Mouse (Mus musculus) WW6 (cell line): Measurements from ENCODE around the gene Myct1.
A peak's percentile ranks its signal among the peaks of the same experiment; 100 is the strongest.

Experiments
- DNase-seq: peaks from one replicate; pipeline ENCODE4 v3.0.0-alpha.2; 2013; ENCODE audit warnings: low read depth, low spot score

Gene Myct1

DNA sequence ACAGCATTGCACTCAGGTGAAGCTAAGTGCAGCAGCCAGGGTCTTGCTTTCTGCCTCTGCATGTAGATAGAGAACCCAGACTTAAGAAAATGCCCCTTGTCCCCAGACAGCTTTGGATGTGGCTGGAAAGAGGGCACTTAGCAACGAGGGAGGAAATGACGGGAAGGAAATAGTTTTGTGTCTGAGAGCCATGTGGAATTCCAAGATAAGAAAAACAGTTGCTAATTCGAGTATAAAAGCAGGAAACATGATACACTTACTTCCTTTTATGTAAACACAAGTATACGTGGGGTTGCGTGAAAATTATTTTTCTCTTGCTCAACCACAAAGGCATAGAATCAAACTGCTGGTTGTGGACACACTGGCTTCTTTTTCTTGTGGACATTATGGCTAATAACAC lies at the start of gene Myct1:
Myct1 (plus strand) TSS at position 312 of the 400 bp plus-strand sequence.
- DNase-seq = no peak

DNA sequence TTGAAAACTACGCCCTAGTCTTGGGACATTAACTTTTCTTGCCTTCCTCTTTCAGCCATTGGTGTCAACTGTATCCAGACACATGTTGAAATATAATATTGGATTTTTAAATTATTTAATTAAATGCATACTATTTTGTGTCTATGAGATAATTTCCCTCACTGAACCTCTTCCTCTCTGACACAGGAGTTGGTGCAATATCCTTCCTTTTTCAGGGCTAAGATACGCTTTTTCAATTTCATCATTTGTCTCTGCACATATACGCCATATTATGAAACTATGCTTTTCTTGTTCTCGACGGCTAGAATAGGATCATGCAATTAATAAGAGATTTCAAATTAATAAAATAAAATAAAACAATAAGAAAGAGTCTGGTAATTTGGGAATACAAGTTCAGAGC lies 47.1 kb upstream of the Myct1 start:
- DNase-seq = no peak

DNA sequence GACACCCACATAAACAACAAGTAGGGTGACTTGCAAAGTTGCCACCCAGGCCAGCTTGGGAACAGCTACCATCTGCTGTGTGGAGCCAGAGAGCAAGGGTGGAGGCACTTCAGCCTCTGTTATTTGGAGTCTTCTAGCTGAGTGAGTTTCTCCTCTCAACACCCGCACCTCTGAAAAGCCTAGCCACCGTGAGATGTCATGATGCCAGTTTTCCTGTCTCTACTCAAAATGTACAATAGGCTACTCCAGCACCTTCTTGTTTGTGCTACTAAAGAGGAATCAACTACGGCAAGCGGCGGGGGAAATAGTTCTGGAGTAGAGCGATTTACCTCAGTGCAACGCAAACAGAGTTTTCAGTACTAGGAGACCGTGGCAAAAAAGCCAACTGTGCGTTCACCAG lies 45.8 kb upstream of the Myct1 start:
- no peak for DNase-seq

DNA sequence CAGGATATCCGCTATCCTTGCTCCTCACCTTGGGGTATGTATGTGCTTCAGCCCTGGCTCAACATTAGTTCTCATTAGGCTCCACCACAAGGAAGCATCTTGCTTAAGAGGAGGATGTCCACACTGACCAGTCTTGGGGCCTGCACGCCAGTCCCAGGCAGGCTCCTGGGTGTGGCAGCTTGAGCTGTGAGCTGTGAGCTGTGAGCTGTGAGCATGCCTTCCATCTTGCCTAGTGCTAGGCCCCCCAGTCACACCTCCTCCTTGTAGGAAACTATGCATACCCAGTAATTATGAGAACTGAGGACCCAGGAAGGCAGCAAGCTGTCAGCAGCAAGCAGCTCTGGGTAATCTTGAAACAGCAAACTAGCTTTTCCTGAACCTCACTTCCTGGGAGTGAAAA lies 44.9 kb upstream of the Myct1 start:
- DNase-seq = no peak

DNA sequence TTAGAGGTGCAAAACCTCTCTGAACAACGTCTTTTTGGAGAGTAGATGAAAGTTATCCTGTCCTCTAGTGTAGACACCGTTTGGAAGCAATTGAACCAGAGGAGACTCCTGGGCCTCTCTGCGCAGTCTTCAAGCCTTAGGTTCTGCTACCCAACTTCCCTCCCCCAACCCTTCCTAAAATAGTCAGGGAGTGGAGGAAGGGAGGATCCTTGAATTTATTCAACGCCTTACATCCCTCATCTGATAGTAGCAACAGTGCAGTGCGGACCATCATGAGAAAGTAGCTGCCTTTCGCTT lies 43.8 kb upstream of the Myct1 start:
- DNase-seq = no peak

DNA sequence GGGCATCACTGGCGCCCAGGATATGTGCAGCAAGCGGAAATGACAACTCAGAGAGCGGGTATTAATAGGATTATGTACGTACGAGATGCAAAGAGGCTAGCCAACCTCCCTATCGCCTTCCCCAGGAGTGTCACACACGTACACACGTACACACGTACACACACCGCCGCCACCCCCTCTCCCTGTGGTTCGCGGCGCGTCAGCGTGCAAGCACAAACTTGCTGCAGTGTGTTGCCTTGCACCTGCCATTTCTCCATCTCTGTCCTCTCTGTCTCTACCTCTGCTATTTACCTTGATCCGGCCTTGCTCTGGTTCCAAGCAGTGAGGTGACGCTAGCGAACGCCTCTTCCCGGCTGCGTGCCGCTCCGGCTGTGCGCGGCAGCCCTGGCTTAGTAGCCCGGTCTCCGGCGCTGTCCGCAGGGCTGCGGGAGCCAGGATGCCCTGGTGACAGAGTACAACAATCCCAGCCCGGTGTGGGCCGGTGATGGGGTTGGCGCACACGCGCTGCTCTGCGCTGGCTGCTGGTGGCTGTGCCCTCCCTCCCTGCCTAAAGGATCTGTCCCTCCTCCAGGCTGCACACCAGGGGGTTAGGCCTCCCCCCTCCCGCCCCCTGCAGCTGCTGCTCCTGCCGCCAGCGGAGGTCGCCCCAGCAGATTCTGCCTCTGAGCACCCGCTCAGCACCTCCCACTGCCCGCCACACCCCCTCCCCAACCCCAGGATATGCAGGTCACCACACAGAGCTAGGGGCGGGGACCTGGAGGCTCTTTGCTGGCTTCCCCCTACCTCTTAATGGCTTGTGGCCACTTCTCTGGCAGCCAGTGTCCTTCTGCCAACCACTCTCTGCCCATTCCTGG lies 43.2 kb upstream of the Myct1 start:
- DNase-seq = peak; percentile 63

DNA sequence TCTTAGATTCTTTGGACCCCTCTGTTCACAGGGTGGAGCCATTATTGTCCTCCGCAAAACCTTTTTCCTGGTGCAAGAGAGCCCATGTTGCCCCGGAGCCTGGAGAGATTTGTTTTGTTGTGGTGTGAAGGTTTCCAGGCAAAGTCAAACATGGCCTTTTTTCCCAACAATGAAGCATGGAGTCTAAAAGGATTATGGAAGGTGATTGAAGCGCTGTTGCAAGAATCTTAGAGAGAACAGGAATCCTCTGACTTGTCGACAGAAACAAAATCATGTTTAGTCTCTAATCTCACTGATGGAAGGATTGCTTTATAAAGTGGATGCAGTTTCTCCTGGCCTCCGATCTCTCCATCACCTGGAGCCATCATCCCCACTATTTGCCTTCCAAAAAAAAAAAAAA lies 42.2 kb upstream of the Myct1 start, which contains the start of gene Syne1:
Syne1 (minus strand) TSS at position 101 of the 400 bp plus-strand sequence.
- DNase-seq = no peak

DNA sequence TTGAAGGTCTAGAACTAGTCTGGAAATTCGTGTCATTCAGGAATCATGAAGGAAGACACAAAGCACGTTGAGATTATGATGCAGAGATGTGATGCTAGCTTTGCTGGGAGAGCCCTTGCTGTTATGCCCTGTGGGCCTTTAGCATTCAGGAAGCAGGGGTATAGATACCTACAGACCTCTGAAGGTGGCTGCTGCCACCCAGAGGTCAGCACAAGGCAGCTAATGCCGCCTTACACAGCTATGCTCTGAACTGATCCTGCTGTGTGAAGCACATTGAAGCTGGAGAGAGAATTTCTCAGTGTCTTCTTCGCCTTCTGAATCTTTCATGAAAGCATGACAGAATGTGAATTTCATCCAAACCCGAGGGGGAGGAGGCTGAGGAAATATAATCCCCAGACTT lies 38.6 kb upstream of the Myct1 start:
- no peak for DNase-seq

DNA sequence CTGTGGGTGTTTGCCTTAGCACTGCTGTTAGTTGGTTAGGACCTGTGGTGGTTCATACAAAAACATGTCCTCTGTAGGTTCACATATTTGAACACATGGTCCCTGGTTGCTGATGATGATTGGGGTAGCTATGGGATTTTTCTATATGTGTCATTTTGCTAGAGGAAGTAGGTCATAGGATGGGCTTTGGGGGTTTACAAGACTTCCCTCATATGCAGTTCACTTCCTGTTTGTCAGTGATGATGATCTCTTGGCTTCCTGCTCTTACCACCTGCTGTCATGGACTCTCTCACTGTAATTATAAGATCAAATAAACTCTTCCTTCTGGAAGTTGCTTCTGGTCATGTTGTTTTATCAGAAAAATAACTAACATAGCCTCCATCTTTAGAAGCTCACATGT lies 34.8 kb upstream of the Myct1 start:
- no peak for DNase-seq

DNA sequence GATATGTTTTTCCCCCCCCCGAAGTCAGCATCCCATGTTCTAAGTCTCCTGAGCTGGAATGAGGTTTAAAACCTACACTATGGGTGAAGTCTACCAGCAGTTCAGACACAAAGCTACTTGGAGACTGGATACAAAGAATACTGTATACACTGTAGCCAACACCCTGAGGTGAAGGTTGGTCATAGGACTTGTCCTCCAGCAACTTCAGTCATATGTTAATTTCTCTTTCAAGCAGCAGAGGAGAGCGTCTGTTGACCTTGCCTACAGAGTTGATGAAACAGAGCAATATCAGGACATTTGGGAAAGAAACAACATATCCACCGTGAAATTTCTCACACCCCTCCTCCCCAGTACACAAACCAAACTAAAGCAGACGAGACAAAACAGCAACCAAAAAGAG lies 33.0 kb upstream of the Myct1 start:
- DNase-seq = no peak

DNA sequence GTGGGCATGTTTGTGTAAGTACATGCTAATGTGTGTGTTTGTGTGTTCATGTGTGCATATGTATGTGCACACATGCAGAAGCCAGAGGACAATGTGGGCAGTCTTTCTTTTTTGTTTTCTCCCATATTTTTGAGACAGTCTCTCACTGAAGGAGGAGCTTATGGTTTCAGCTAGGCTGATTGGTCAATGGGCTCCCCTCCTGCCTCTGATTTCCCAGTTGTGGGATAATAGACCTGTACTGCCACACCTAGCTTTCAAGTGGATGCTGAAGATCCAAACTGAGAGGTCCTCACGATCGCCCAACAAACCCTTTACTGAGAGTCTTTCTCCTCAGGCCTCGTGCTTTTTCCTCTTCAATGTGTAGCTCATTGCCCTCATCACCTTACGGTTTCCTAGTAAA lies 31.9 kb upstream of the Myct1 start:
- no peak for DNase-seq

DNA sequence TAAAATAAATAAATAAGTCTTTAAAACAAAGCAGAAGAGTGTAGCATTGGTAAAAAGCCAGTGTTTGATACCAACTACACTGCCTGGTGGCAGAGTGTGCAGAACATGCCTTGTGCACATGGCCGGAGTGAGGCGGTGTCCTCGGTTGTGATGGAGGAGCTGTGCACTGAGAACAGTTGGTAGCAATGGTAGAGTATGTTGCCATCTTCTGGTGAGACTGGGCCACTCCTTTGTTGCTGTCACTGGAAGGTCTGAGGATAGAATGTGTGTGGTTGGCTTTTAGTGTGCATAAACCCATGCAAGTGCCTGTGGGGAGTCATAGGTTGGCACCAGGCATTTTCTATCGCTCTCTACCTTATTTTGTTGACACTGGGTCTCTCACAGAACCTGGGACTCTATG lies 24.6 kb upstream of the Myct1 start:
- DNase-seq = no peak

DNA sequence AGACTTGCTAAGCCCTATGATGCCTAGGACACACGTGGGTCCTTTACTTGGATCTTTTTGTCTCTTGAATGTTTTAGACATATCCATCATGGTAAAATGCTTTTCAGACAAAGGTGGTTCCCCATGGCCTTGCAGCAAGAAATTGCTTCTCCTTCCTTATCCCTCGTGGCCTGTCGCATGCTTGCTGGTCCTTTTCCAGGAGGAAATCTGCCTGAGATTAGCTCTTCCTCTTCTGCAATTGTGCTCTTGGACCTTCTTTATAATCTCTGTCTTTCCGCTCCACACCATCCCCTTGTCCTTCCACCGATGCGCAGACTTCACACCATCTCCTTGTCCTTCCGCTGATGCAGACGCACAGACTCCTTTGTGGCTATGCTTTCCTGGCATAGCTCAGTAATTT lies 23.5 kb upstream of the Myct1 start:
- no peak for DNase-seq

DNA sequence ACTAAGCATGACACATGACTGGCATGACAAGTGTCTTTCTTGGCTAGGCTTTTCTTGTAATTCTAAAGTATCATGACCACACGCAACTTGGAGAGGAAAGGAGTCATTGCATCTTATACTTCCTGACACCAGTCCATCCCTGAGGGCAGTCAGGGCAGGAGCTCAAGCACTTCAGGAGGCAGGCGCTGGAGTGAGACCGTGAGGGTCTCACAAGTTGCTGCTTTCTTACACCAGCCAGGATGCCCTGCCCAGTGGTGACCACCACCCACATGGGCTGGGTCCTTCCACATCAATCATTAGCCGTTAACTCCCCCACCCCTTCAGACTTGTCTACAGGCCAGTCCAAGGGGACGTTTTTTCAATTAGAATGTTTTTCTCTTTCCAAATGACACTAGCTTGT lies 22.2 kb upstream of the Myct1 start:
- DNase-seq = no peak

DNA sequence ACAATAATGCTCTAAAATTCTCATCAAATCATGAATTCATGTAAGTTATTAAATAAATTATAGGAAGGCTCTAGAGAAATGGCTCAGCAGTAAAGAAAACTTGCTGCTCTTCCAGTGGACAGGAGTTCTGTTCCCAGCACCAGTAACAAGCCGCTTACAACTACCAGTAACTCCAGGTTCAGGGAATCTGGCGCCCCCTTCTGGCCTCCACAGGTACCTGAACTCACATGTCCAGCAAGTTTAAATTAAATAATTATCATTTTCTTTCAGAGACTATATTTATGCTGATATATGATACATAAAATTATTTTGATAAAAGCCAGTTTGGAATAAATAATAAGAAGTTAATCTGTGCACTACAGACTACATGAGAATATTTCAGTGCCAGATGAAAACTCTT lies 20.2 kb upstream of the Myct1 start:
- no peak for DNase-seq

DNA sequence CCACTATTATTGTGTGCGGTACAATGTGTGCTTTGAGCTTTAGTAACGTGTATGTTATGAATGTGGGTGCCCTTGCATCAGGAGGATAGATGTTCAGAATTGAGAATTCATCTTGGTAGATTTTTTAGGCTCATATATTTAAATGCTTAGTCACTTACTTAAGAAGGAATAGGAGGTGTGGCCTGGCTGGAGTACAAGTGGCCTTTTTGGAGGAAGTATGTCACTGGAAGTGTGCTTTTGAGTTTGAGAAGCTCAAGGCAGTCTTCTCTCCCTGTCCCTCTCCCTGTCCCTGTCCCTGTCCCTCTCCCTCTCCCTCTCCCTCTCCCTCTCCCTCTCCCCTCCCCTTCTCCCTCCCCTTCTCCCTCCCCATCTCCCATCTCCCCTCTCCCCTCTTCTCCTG lies 2.5 kb upstream of the Myct1 start:
- DNase-seq = no peak

DNA sequence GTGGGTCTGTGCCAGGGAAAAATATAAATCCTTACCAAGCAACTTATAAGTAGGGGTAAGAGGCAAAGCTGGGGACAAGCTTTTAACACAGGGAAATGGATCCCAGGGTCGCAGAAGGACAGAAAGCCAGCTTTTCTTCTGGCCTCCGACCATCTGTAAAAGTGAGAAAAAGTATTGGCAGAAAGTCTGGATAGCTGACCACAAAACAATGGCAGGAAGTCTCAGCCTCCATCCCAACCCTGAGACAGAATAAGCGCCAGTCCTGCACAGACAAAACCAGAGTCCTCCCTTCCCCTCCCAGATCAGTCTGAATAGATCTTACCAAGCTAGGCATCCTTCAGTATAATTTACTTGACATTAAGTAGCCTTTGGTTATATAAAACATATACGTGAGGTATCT lies 1.6 kb upstream of the Myct1 start:
- DNase-seq = no peak

DNA sequence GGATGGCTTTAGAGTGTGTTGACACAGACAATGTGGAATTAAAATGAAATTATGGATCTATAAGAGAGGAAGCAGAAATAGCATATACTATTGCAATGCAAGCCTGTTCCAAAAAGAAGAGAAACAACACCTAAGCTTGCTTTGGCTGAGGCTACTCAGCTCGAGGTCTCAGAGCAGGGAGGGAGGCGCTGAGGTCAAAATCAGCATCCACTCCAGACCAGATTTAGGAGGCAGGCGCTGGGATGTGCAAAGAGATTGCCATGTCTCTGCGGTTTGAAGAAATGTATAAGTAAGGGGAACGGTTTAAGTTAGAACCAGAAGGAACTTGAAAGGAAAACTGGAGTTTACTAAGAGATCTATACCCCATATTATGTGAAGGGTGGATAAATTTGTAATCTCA lies 882 bp downstream of the Myct1 start:
- DNase-seq = no peak

DNA sequence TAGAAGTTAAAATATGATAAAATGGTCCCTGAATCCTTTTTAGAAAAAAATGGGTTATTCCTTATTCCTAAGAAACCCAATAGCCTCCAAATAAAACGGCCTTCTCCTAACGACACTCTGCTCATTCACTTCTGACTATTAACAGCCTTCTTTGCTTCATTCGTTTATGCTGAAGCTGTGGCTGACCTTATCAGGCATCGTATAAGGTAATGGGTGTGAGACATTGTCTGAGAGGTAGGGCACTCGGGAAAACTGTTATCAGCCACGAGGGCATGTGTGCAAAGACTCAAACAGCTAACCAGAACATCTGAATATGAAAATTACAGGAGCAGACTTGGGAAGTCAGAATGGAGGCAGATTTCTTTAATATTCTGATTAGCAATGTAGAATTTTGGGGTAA lies 3.0 kb downstream of the Myct1 start:
- no peak for DNase-seq

DNA sequence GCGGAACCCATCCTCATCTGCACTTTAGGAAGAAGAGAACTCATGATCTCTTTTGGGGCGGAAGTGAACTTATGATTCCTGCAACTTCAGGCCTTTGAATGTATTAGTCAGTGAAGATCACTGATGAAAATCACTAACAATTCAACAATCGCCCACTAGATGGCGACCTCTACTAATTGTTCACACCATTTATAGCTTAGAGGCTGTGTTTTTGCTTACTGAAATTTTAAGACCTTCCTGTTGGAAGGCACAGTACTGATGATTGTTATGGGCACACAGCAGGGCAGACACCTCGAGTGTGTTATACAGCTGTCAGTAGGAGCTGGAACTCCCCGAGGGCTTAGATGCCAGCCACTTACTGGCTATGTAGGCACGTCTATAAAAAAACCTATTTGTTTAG lies 6.5 kb downstream of the Myct1 start:
- peak; percentile 29 for DNase-seq

DNA sequence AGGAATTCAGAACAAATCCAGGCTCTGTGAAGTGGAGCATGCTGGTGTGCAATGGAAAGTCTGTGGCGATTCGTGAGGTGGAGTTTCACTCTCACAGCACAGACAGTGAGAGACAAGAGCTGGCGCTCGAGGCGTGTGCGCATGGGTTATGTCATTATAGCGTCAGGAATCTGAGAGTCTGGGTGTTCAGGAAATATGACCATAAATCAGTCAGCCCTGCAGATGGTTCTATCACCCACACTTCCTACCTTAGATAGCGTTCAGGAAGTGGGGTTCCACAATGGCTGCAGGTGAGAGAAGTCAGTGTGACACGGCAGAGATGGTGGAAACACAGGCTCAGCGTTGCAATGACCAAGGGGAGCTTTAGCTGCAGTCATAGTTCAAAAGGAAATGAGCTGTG lies 9.9 kb downstream of the Myct1 start:
- no peak for DNase-seq

DNA sequence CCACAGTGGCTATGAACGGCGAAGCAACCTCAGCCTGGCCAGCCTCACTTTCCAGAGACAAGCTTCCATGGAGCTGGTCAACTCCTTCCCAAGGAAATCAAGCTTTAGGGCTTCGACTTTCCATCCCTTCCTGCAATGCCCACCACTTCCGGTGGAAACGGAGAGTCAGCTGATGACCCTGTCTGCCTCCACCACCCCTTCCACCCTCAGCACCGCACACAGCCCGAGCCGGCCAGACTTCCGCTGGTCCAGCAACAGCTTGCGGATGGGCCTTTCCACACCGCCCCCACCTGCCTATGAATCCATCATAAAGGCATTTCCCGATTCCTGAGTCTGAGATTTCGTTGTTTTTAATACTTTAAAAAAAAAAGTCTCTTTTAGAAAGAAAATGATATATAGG lies 10.8 kb downstream of the Myct1 start:
- no peak for DNase-seq

DNA sequence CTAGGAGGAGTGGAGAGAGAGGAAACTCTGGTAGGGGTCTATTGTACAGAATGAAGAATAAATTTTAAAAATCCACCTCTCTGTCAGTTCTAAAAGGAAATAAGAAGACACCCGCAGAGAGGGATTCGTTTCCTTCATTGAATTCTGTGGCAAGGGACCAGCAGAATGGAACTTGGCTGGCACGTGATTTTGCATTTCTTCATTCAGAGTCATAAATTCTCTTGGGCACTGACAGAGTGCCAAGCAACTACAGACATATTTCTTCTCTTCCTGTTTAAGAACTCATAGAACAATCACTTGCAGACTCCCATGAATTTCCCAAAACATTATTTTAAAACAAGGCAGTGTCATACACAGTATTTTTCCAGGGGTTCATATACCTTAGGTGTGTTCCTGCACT lies 15.3 kb downstream of the Myct1 start:
- DNase-seq = no peak
